In genomic region chr11:113766284-113766985, GRCm38 (mm10) we compare ENCODE assay signal across 11 mouse cellular contexts. TPM values are rescaled to one million over a fixed set of nuclear protein-coding genes. Genes with fewer than 3 reads are reported as not detected.
A peak's percentile ranks its signal among the peaks of the same experiment; 100 is the strongest.
DNase-seq lines count a peak whose midpoint lies in the region; ATAC-seq and TF ChIP-seq lines count a peak whose summit lies in the region.
"Had no signal": no experiment of that assay in that cellular context is flagged by ENCODE, and none has a peak within 500 bp of the region (broad histone marks: within the 10 kb centered on the region; RNA-seq: fewer than 3 reads in every experiment).

No protein-coding gene starts in this region.

- TF ChIP-seq CTCF in kidney, postnatal 0 days (IDR thresholded peaks at IDR 0.05; ENCODE audit: low read depth) = no peak

- 43% methylated on average over 10 of the region's 10 CpGs for whole genome bisulfite sequencing in kidney, postnatal 0 days
- WGBS in kidney, embryonic 14.5 days = 31% methylated on average over 10 of the region's 10 CpGs
- 35% methylated on average over 10 of the region's 10 CpGs for WGBS in embryonic facial prominence, embryonic 12.5 days

- no peaks in the 10 kb centered on the region for H3K9me3 ChIP-seq in kidney, postnatal 0 days (replicated peaks; ENCODE audit: low read length)
- H3K9me3 ChIP-seq in kidney, embryonic 14.5 days (ENCODE audit: control insufficient read depth, low read length) = no peaks in the 10 kb centered on the region
- H3K9me3 ChIP-seq in embryonic facial prominence, embryonic 12.5 days = no peaks in the 10 kb centered on the region
- H3K9me3 ChIP-seq: midbrain, embryonic 13.5 days had no signal

- no peak for ATAC-seq in kidney, postnatal 0 days (replicated peaks; ENCODE audit: low FRiP score, low read depth)
- ATAC-seq in kidney, embryonic 14.5 days (ENCODE audit: low FRiP score, low TSS enrichment) = no peak
- ATAC-seq in embryonic facial prominence, embryonic 12.5 days (ENCODE audit: insufficient number of reproducible peaks, insufficient read depth, low FRiP score, low TSS enrichment) = no peak
- no peak for ATAC-seq in erythroblast, adult 5-6 weeks (replicated peaks; ENCODE audit: low FRiP score, poor library complexity, severe bottlenecking)
- ATAC-seq: midbrain, embryonic 13.5 days had no signal

- H3K36me3 ChIP-seq in kidney, postnatal 0 days (ENCODE audit: insufficient read depth, low read length) = no peaks in the 10 kb centered on the region
- H3K36me3 ChIP-seq in kidney, embryonic 14.5 days (ENCODE audit: control insufficient read depth, insufficient read depth, low read length) = no peaks in the 10 kb centered on the region
- H3K36me3 ChIP-seq in embryonic facial prominence, embryonic 12.5 days = no peaks in the 10 kb centered on the region
- H3K36me3 ChIP-seq: midbrain, embryonic 13.5 days had no signal

- H3K4me2 ChIP-seq in kidney, postnatal 0 days (ENCODE audit: low read length) = no peak overlapping the region
- H3K4me2 ChIP-seq in kidney, embryonic 14.5 days (replicated peaks; ENCODE audit: low read depth, low read length) = no peak overlapping the region
- no peak overlapping the region for H3K4me2 ChIP-seq in embryonic facial prominence, embryonic 12.5 days (replicated peaks)
- H3K4me2 ChIP-seq: midbrain, embryonic 13.5 days had no signal

- no peak overlapping the region for H3K4me3 ChIP-seq in kidney, postnatal 0 days (replicated peaks; ENCODE audit: low read depth, low read length)
- no peak overlapping the region for H3K4me3 ChIP-seq in kidney, embryonic 14.5 days (ENCODE audit: low read length)
- H3K4me3 ChIP-seq in embryonic facial prominence, embryonic 12.5 days = no peak overlapping the region
- H3K4me3 ChIP-seq: midbrain, embryonic 13.5 days had no signal

- DNase-seq in kidney, postnatal 0 days (ENCODE audit: low spot score) = no peak
- peak; percentile 47 for DNase-seq in heart, postnatal 4 days
- DNase-seq in monocyte, adult 2 months (ENCODE audit: low read depth in 1 of 2, low spot score in 2 of 2) = peak; percentile 65 to 68
- DNase-seq in layer of hippocampus, adult 18-20 months (ENCODE audit: low spot score in 2 of 2) = no peak
- no peak for DNase-seq in cerebellum, postnatal 10 days
- DNase-seq: cerebellum, postnatal 36 days; kidney, adult 18-20 months had no signal

- H3K27ac ChIP-seq in kidney, postnatal 0 days = peak overlapping the region; percentile 54; the same call in 1 of the 2 replicates
- no peak overlapping the region; the same call in 1 of the 2 replicates for H3K27ac ChIP-seq in kidney, embryonic 14.5 days (ENCODE audit: low read depth, low read length)
- peak overlapping the region; percentile 65 for H3K27ac ChIP-seq in embryonic facial prominence, embryonic 12.5 days
- H3K27ac ChIP-seq: midbrain, embryonic 13.5 days had no signal

- H3K27me3 ChIP-seq in kidney, postnatal 0 days (ENCODE audit: insufficient read depth, low read length) = no peaks in the 10 kb centered on the region
- no peaks in the 10 kb centered on the region for H3K27me3 ChIP-seq in kidney, embryonic 14.5 days (ENCODE audit: control insufficient read depth, insufficient read depth, low read length)
- H3K27me3 ChIP-seq in embryonic facial prominence, embryonic 12.5 days = no peaks in the 10 kb centered on the region
- H3K27me3 ChIP-seq: midbrain, embryonic 13.5 days had no signal

- 0 out of 2 replicates have a peak, but pooled peaks cover 15% of the 10 kb centered on the region for H3K4me1 ChIP-seq in kidney, postnatal 0 days (replicated peaks; ENCODE audit: insufficient read depth, low read length)
- peaks cover 26% of the 10 kb centered on the region for H3K4me1 ChIP-seq in kidney, embryonic 14.5 days (ENCODE audit: control insufficient read depth, insufficient read depth, low read length)
- peaks cover 40% of the 10 kb centered on the region for H3K4me1 ChIP-seq in embryonic facial prominence, embryonic 12.5 days

- H3K9ac ChIP-seq in kidney, postnatal 0 days (ENCODE audit: low read depth, low read length) = no peak overlapping the region
- H3K9ac ChIP-seq in kidney, embryonic 14.5 days (ENCODE audit: low read depth, low read length) = no peak overlapping the region
- no peak overlapping the region for H3K9ac ChIP-seq in embryonic facial prominence, embryonic 12.5 days
- H3K9ac ChIP-seq: midbrain, embryonic 13.5 days had no signal

RNA-seq across cellular contexts. Expression of gene Cdc42ep4, which starts 14.8 kb away (rescaled TPM):
- 48.5 and 52.3 TPM in 2 replicates for polyA plus RNA-seq in kidney, postnatal 0 days (2015; fragmentation: Nextera tagmentation; extraction: Ambion mirVana)
- 36.0 and 45.4 TPM in 2 replicates for polyA plus RNA-seq in kidney, embryonic 14.5 days (2014; fragmentation: Nextera tagmentation; extraction: Ambion mirVana)
- 116 and 118 TPM in 2 replicates for polyA plus RNA-seq in embryonic facial prominence, embryonic 12.5 days (2016; fragmentation: Nextera tagmentation; extraction: Ambion mirVana)
- total RNA-seq in heart, postnatal 4 days (2021) = 10 to 100 TPM; 18.7 to 20.7 TPM
- total RNA-seq in layer of hippocampus, adult 18-20 months (2021) = 10 to 100 TPM; 32.4 to 32.7 TPM
- 4.4 and 5.0 TPM in 2 replicates for total RNA-seq in erythroblast, adult 5-6 weeks (2015; ENCODE audit: low replicate concordance)
- total RNA-seq in erythroblast, adult 5-6 weeks (2017; ENCODE audit: low replicate concordance) = 6.7 and 9.9 TPM in 2 replicates

RNA-seq across cellular contexts. Expression of gene Cpsf4l, which starts 56.6 kb away (rescaled TPM):
- 3.9 TPM in 2 replicates for polyA plus RNA-seq in kidney, postnatal 0 days (2015; fragmentation: Nextera tagmentation; extraction: Ambion mirVana)
- polyA plus RNA-seq in kidney, embryonic 14.5 days (2014; fragmentation: Nextera tagmentation; extraction: Ambion mirVana) = 0.90 and 1.4 TPM in 2 replicates
- 0.37 TPM in 1 of 2 replicates, not detected in the other for polyA plus RNA-seq in embryonic facial prominence, embryonic 12.5 days (2016; fragmentation: Nextera tagmentation; extraction: Ambion mirVana)
- not detected for total RNA-seq in heart, postnatal 4 days (2021)
- total RNA-seq in layer of hippocampus, adult 18-20 months (2021) = not detected
- not detected in 2 replicates for total RNA-seq in erythroblast, adult 5-6 weeks (2015; ENCODE audit: low replicate concordance)
- not detected in 2 replicates for total RNA-seq in erythroblast, adult 5-6 weeks (2017; ENCODE audit: low replicate concordance)

Comparison
In these comparisons a context has a peak if more than half of its experiments do, and no peak if none do; other contexts are left out.
1. DNase-seq: peak in heart, postnatal 4 days (single experiment) and monocyte, adult 2 months (2 of 2); none in kidney, postnatal 0 days (single experiment), layer of hippocampus, adult 18-20 months (0 of 2) and cerebellum, postnatal 10 days (0 of 2).